Mouse (Mus musculus) spleen, adult 2 months (tissue): Measurements from ENCODE around the gene Cadps. TPM values are rescaled to one million over a fixed set of nuclear protein-coding genes. Genes with fewer than 3 reads are reported as not detected.

Experiments used
- DNase-seq, 2 experiments: peaks; one replicate each; pipeline versions ENCODE4 v3.0.0 to v3.0.0-alpha.2; 2012 to 2021; ENCODE audit warnings: low spot score in 2 of 2, low read depth in 1 of 2
- H3K27ac ChIP-seq: fragments of 200-500 bp; 2 replicates; pipeline ENCODE4 v1.5.1; 2012; ENCODE audit warnings: low read length, inconsistent platforms; ENCODE audit not compliant: insufficient read depth
- H3K27me3 ChIP-seq: fragments of 200-500 bp; 2 replicates; pipeline ENCODE4 v1.6.1; 2012; ENCODE audit warnings: mild to moderate bottlenecking, moderate library complexity, low read length, inconsistent platforms; ENCODE audit not compliant: control insufficient read depth, insufficient read depth
- H3K36me3 ChIP-seq: fragments of 200-500 bp; 2 replicates; pipeline ENCODE4 v1.6.1; 2012; ENCODE audit warnings: mild to moderate bottlenecking, low read length, inconsistent platforms; ENCODE audit not compliant: control insufficient read depth, insufficient read depth
- H3K4me1 ChIP-seq: fragments of 200-500 bp; 2 replicates; pipeline ENCODE4 v1.6.1; 2011; ENCODE audit warnings: inconsistent platforms; ENCODE audit not compliant: control insufficient read depth, insufficient read depth, insufficient read length
- H3K4me3 ChIP-seq: fragments of 200-500 bp; 2 replicates; pipeline ENCODE4 v1.5.1; 2011; ENCODE audit warnings: mild to moderate bottlenecking, inconsistent platforms; ENCODE audit not compliant: insufficient read depth, insufficient read length; ENCODE audit errors: extremely low read depth
- CTCF ChIP-seq: fragments of 200-500 bp; IDR thresholded peaks from 2 replicates; pipeline ENCODE4 v1.5.1; 2011; ENCODE audit warnings: mild to moderate bottlenecking, inconsistent platforms; ENCODE audit not compliant: insufficient read depth, insufficient read length, insufficient replicate concordance; ENCODE audit errors: extremely low read depth
- POLR2A ChIP-seq: fragments of 200-500 bp; IDR thresholded peaks from 2 replicates; pipeline ENCODE4 v1.6.1; 2011; ENCODE audit warnings: low read depth, low read length, inconsistent platforms
- WGBS: fragments of 180-500 bp; shearing (Covaris S2); methylation state at CpG from one replicate; pipeline ENCODE4 v1.1.7; 2018; 5-methylcytosine and 5-hydroxymethylcytosine counted together
- polyA plus RNA-seq: library from polyadenylated mRNA; depleted of rRNA; stranded (reverse); fragments of >200 nt; gene quantifications from 2 replicates; pipeline ENCODE4 v1.2.3, GENCODE M21; 2012

The Cadps gene
- polyA plus RNA-seq, 1 experiment, result 0.04 TPM

- no peak overlapping the region for H3K27ac ChIP-seq
Observed at GRCm38 (mm10) chr14:12397561-12397960, 425.3 kb downstream of the Cadps start.

GRCm38 (mm10) chr14:12394318-12394717 is 428.6 kb downstream of the Cadps start:
- no peaks in the 10 kb centered on the region for H3K4me1 ChIP-seq
- TF ChIP-seq CTCF, result no peak
- TF ChIP-seq POLR2A, result no peak
- WGBS, result 83% methylated on average over 2 of the region's 2 CpGs

More at GRCm38 (mm10) chr14:12397561-12397960, 425.3 kb downstream of the Cadps start:
- H3K4me1 ChIP-seq, result no peaks in the 10 kb centered on the region
- H3K36me3 ChIP-seq, result no peaks in the 10 kb centered on the region
- no peak overlapping the region for H3K4me3 ChIP-seq
- DNase-seq, result no peak
- 88% methylated on average over 3 of the region's 3 CpGs for WGBS
- no peak for TF ChIP-seq POLR2A
- no peak for TF ChIP-seq CTCF
- no peaks in the 10 kb centered on the region for H3K27me3 ChIP-seq

GRCm38 (mm10) chr14:12393271-12393861 is 429.5 kb downstream of the Cadps start:
- H3K4me1 ChIP-seq, result no peaks in the 10 kb centered on the region; the same call in 1 of the 2 replicates
- no peak for DNase-seq
- TF ChIP-seq CTCF (no peak), POLR2A (no peak)
- no peak overlapping the region for H3K27ac ChIP-seq
- no peaks in the 10 kb centered on the region for H3K27me3 ChIP-seq
- WGBS, result 39% methylated on average over 12 of the region's 12 CpGs
- H3K36me3 ChIP-seq, result no peaks in the 10 kb centered on the region
- no peak overlapping the region for H3K4me3 ChIP-seq

More at GRCm38 (mm10) chr14:12394318-12394717, 428.6 kb downstream of the Cadps start:
- Histone ChIP-seq H3K27ac (no peak overlapping the region), H3K4me3 (no peak overlapping the region), H3K36me3 (no peaks in the 10 kb centered on the region), H3K27me3 (no peaks in the 10 kb centered on the region)
- no peak for DNase-seq

- H3K4me3 ChIP-seq, result no peak overlapping the region
- TF ChIP-seq CTCF, result no peak
- TF ChIP-seq POLR2A, result no peak
- H3K27ac ChIP-seq, result no peak overlapping the region
- H3K4me1 ChIP-seq, result no peaks in the 10 kb centered on the region; the same call in 1 of the 2 replicates
- no peaks in the 10 kb centered on the region for H3K36me3 ChIP-seq
- 91% methylated on average over 7 of the region's 7 CpGs for WGBS
- H3K27me3 ChIP-seq, result no peaks in the 10 kb centered on the region
- DNase-seq, result no peak
Observed at GRCm38 (mm10) chr14:12391167-12391566, 431.7 kb downstream of the Cadps start.

GRCm38 (mm10) chr14:12388806-12389436 is 434.0 kb downstream of the Cadps start:
- no peaks in the 10 kb centered on the region for H3K27me3 ChIP-seq
- no peak overlapping the region for H3K27ac ChIP-seq
- TF ChIP-seq POLR2A, result no peak
- no peak for TF ChIP-seq CTCF
- 66% methylated on average over 14 of the region's 14 CpGs for WGBS
- DNase-seq, result no peak
- H3K4me1 ChIP-seq, result no peaks in the 10 kb centered on the region; the same call in 1 of the 2 replicates
- H3K4me3 ChIP-seq, result no peak overlapping the region
- no peaks in the 10 kb centered on the region for H3K36me3 ChIP-seq

GRCm38 (mm10) chr14:12388192-12388795 is 434.6 kb downstream of the Cadps start:
- TF ChIP-seq CTCF (no peak), POLR2A (no peak)
- H3K4me1 ChIP-seq, result no peaks in the 10 kb centered on the region; the same call in 1 of the 2 replicates
- no peaks in the 10 kb centered on the region for H3K27me3 ChIP-seq
- no peaks in the 10 kb centered on the region for H3K36me3 ChIP-seq
- H3K4me3 ChIP-seq, result no peak overlapping the region
- no peak overlapping the region for H3K27ac ChIP-seq
- no peak for DNase-seq
- WGBS, result 62% methylated on average over 4 of the region's 4 CpGs
